Mouse (Mus musculus): ENCODE results near the gene Plcd3. TPM values are rescaled to one million over a fixed set of nuclear protein-coding genes. Genes with fewer than 3 reads are reported as not detected.
A peak's percentile ranks its signal among the peaks of the same experiment; 100 is the strongest.

The Plcd3 gene
- 2.8 and 3.6 TPM in 2 replicates for polyA plus RNA-seq (2012; rRNA removed)

- DNase-seq (ENCODE audit: low read depth, low spot score) = no peak
- WGBS = under 1% methylated on average over 34 of the region's 34 CpGs
These were observed at the start of gene Plcd3, which contains the start of gene Acbd4 for GRCm38 (mm10) chr11:103101481-103101865. TSS of gene Plcd3 (minus strand) at chr11:103101658. TSS of gene Acbd4 (plus strand) at chr11:103101682.

- no peak for DNase-seq (ENCODE audit: low read depth, low spot score)
- WGBS = 95% methylated on average over 4 of the region's 4 CpGs
These were observed 48.3 kb upstream of the Plcd3 start for GRCm38 (mm10) chr11:103149771-103150170.

- no peak for DNase-seq (ENCODE audit: low read depth, low spot score)
- WGBS = 51% methylated on average over 4 of the region's 4 CpGs
These were observed 46.3 kb upstream of the Plcd3 start for GRCm38 (mm10) chr11:103147766-103148165.

- WGBS = 91% methylated on average over 4 of the region's 4 CpGs
- DNase-seq (ENCODE audit: low read depth, low spot score) = no peak
These were observed 44.9 kb upstream of the Plcd3 start for GRCm38 (mm10) chr11:103146386-103146785.

- DNase-seq (ENCODE audit: low read depth, low spot score) = no peak
These were observed 43.1 kb upstream of the Plcd3 start for GRCm38 (mm10) chr11:103144309-103145285.

GRCm38 (mm10) chr11:103142441-103143182 is 41.2 kb upstream of the Plcd3 start:
- no peak for DNase-seq (ENCODE audit: low read depth, low spot score)
- 12% methylated on average over 8 of the region's 8 CpGs for WGBS

More at GRCm38 (mm10) chr11:103144309-103145285, 43.1 kb upstream of the Plcd3 start:
- 62% methylated on average over 12 of the region's 12 CpGs for WGBS

GRCm38 (mm10) chr11:103141944-103142255 is 40.4 kb upstream of the Plcd3 start:
- no peak for DNase-seq (ENCODE audit: low read depth, low spot score)
- 18% methylated on average over 1 of the region's 1 CpGs for WGBS

GRCm38 (mm10) chr11:103141101-103141943 is 39.9 kb upstream of the Plcd3 start:
- peak; percentile 71 for DNase-seq (ENCODE audit: low read depth, low spot score)
- 7% methylated on average over 11 of the region's 11 CpGs for WGBS

- DNase-seq (ENCODE audit: low read depth, low spot score) = no peak
- WGBS = 8% methylated on average over 6 of the region's 6 CpGs
These were observed 39.3 kb upstream of the Plcd3 start for GRCm38 (mm10) chr11:103140763-103141100.

- 41% methylated on average over 14 of the region's 14 CpGs for WGBS
- DNase-seq (ENCODE audit: low read depth, low spot score) = no peak
These were observed 38.7 kb upstream of the Plcd3 start for GRCm38 (mm10) chr11:103139951-103140762.

- 92% methylated on average over 8 of the region's 8 CpGs for WGBS
These were observed 34.6 kb upstream of the Plcd3 start for GRCm38 (mm10) chr11:103136039-103136577.

GRCm38 (mm10) chr11:103134221-103134620 is 32.8 kb upstream of the Plcd3 start:
- no peak for DNase-seq (ENCODE audit: low read depth, low spot score)

More at GRCm38 (mm10) chr11:103136039-103136577, 34.6 kb upstream of the Plcd3 start:
- DNase-seq (ENCODE audit: low read depth, low spot score) = no peak

GRCm38 (mm10) chr11:103133456-103134185 is 32.2 kb upstream of the Plcd3 start:
- 56% methylated on average over 6 of the region's 6 CpGs for WGBS
- no peak for DNase-seq (ENCODE audit: low read depth, low spot score)

More at GRCm38 (mm10) chr11:103134221-103134620, 32.8 kb upstream of the Plcd3 start:
- WGBS = 31% methylated on average over 3 of the region's 3 CpGs

GRCm38 (mm10) chr11:103132576-103133455 is 31.4 kb upstream of the Plcd3 start:
- WGBS = under 1% methylated on average over 56 of the region's 58 CpGs
- peak; percentile 100 for DNase-seq (ENCODE audit: low read depth, low spot score)

GRCm38 (mm10) chr11:103131701-103132575 is 30.5 kb upstream of the Plcd3 start, which contains the start of gene Hexim2:
TSS of gene Hexim2 (plus strand) at chr11:103132429.
- no peak for DNase-seq (ENCODE audit: low read depth, low spot score)
- WGBS = under 1% methylated on average over 39 of the region's 39 CpGs

GRCm38 (mm10) chr11:103120315-103120714 is 18.9 kb upstream of the Plcd3 start:
- WGBS = 52% methylated on average over 5 of the region's 5 CpGs
- DNase-seq (ENCODE audit: low read depth, low spot score) = no peak

Measured in large intestine, adult 2 months (tissue).